Mouse (Mus musculus) lung, postnatal 25 days (tissue): ENCODE results near the gene Rptor.

Experiments
- DNase-seq: peaks from one replicate; pipeline ENCODE4 v3.0.0; 2022; ENCODE audit warnings: low spot score

The Rptor gene

GRCm38 (mm10) chr11:119687966-119688365 is 85.3 kb downstream of the Rptor start:
- DNase-seq = no peak

DNA sequence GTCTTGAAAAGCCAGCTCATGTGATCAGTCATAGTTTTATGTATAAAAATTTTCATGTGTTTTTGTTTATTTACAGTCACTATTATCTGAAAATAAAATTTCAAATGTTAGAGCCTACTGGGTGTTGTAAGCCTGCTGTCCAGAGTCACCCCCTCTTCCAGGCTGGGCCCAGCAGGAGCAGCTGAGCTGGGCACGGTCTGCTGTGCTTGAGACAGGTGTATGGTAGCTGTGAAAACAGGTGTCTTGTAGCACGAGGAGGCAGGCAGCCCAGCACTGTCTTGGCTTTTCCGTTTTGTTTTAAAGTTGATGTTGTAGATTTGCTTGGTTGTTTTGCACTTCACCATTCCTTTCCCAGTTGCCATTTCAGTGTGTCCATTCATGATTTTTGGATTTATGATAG is 87.2 kb downstream of the Rptor start:
- DNase-seq = no peak

DNA sequence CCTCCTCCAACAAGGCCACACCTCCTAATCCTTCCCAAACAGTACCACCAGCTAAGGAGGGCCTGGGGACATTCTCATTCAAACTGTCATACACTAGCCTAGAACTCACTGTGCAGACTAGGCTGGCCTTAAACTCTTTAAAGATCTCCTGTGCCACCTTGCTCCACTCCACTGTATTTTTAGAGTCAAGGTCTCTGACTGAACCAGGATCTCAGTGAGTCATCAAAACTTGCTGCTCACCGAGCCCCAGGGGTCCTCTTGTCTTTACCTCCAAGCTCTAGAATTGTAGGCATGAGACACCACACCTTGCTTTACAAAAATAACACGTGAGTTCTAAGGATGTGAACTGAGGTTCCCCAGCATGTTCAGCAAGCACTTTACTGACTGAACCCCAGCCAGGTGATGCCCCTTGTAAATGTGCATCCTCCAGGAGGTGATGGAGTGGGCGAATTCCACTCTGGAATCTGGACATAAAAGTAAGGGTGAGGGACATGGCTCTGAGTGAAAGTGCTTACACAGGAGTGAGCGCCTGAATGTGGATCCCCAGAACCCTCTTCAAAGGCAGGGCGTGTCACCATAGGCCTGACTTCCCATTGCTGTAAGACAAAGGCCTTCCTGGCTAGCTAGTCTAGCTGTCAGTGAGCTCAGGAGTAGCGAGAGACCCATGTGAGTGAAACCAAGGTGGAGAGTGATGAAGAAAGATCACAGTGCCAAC is 89.6 kb downstream of the Rptor start:
- DNase-seq = no peak

GRCm38 (mm10) chr11:119692911-119693261 is 90.2 kb downstream of the Rptor start:
- DNase-seq = no peak

GRCm38 (mm10) chr11:119694146-119694860 is 91.6 kb downstream of the Rptor start:
- no peak for DNase-seq

DNA sequence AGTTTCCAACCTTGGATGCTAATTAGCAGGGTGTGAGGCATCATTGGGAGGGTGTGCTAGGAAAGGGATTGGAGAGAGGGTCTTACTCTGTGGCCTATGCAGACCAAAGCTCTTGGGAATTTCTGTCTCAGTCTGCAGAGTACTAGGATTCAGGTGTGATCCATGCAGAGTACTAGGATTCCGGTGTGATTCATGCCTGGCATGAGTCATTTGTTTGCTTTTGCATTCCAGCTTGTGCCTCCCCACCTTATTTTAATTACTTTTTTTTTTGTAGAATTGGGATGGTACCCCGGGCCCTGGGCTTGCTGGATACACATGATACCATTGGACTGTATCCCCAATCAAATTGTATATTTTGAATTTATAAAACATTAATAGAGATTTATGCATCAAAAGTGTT is 93.7 kb downstream of the Rptor start:
- no peak for DNase-seq

DNA sequence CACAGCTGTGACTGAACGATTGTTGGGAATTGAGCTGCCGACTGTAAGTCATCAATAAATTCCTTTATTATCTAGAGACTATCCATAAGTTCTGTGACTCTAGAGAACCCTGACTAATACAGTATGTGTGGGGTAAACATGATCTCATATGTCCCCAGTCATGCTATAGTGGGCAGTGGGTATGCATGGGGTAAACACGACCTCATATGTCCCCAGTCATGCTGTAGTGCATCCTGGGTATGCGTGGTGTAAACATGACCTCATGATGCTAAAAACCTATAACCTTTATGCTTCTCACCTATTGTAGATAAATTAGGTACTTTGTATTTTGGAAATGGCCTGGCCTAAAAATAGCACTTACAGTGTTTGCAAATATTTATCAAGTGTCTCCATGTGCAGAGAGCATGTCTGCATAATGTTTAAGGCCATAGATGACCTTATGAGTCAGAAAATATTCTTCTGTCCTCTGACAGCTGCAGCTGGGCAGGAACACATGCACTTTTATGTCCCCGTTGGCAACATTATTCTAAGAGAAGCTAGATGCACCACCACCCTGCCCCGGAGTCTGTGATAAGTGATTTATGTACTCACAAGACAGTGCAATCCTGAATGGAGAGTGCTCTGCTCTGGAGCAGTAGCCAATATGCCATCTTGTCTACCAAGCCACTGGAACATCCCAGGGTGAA is 102.8 kb downstream of the Rptor start:
- no peak for DNase-seq

DNA sequence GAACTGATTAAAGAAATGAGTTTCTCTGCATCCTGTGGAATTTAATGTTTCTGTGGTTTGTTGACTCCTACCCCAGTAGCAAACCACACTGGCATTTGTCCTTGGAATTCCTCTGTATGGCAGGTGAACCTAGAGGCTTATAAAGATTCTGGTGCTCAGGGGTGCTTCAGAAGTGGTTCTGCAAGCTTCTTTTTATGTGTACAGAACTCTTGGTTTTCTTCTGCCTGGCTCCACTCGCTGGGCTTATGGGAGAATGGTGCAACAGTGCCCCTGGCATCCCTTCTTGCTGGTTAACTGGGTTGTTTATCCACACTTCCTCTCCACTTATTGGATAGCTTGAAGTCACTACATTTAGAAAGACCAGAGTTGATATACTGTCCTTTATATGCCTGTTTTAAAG is 104.6 kb downstream of the Rptor start:
- DNase-seq = peak; percentile 39

DNA sequence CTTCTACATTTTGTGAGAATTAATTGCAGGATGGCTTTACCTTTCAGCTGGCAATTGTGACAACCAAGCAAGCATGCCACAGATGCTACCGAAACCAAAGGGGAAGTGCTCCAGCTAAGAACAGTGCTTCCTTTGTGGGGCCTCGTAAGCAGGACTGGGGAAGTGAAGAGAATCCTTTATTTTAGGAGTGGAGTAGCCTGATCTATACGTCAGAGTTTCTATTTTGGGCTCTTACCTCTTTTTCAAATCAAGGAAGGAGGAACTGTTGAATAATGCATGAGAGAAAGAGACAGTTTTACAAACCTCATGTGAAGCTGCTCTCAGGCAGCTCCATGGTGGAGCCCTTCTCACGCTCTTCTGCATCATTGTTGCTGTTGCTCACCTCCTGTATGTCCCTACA is 106.5 kb downstream of the Rptor start:
- no peak for DNase-seq

DNA sequence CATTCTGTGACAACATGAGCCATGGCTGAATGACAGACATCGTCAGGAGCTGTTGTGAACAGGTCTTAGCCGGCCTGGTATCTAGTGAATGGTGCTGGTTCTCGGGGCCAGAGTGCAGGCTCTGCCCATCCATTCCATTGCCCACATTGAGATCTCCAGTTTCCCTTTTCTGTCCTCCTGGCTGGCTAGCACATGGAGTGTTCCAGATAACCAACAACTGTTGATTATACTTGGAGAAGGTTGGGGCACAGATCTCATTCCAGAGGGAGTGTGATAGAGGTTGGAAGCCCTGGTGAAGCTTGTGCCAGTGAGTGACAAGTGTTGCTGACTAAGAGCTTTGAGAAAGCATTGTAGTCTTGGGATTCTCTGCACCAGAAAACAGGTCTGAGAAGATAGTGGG is 107.6 kb downstream of the Rptor start:
- DNase-seq = no peak

GRCm38 (mm10) chr11:119710822-119711221 is 108.1 kb downstream of the Rptor start:
- no peak for DNase-seq

DNA sequence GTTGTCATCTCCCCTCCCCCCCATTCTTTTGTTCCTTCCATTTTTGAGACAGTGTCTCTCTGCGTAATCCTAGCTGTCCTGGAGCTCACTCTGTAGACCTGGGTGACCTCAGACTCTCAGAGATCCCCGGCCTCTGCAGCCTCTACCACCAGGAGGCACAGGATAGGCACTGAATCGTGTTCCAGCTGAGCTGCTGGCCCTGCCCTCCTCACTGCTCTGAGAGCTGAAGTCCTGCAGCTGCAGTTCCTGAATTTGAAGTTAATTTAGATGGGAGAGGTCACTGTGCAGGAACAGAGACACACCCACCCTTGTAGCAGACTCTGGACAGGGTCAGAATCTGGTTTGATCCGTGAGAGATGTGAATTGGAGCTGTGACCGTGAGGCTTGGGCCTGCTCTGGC is 112.7 kb downstream of the Rptor start:
- DNase-seq = no peak

DNA sequence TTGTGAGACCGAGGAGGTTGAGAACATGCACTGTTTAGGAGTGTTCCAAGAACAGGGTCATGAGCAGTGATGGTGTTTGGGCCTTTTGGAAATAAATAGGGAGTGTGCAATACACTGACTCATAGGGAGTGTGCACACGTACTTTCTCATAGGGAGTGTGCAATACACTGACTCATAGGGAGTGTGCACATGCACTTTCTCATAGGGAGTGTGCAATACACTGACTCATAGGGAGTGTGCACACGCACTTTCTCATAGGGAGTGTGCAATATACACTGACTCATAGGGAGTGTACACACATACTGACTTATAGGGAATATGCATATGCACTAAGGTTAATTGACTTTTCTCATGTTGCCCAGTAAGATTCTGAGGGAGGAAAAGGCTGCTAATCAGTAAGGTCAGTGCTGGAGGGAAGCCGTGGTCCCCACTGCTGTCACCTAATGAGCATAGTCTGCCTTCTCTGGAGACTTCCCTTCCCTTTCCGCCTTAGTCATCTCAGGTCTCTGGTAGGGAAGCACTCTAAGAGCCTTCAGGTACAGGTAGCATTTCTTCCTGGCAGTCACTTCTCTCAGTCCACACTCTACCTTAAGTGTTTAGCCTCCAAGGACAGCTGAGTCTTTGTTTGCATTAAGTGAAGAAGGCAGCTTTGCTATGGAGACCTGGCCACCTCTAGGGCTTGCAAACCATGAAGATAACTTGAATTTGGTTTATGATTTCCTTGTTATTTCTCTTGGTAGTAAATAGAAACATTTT is 113.3 kb downstream of the Rptor start:
- DNase-seq = peak; percentile 26

GRCm38 (mm10) chr11:119718115-119718514 is 115.4 kb downstream of the Rptor start:
- peak; percentile 56 for DNase-seq

GRCm38 (mm10) chr11:119720101-119721048 is 117.7 kb downstream of the Rptor start:
- DNase-seq = peak; percentile 59

DNA sequence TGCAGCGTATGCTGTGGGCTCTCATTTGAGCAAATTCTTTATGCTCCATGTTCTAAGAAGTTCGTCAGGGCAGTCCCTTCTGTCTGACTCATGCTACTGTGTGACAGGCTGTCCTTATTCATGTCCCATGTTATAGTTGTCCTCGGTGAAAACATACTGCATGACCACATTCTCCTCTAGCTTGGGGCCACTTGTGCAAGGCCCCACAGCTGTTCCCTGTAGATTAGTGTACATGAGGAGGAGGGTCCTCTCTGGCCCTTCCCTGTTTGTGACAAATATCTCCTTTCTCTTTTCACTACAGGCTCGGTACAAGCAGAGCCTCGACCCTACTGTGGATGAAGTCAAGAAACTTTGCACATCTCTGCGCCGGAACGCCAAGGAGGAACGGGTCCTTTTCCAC is 122.0 kb downstream of the Rptor start:
- no peak for DNase-seq

GRCm38 (mm10) chr11:119731382-119731781 is 128.7 kb downstream of the Rptor start:
- no peak for DNase-seq

GRCm38 (mm10) chr11:119732362-119732761 is 129.7 kb downstream of the Rptor start:
- DNase-seq = no peak

DNA sequence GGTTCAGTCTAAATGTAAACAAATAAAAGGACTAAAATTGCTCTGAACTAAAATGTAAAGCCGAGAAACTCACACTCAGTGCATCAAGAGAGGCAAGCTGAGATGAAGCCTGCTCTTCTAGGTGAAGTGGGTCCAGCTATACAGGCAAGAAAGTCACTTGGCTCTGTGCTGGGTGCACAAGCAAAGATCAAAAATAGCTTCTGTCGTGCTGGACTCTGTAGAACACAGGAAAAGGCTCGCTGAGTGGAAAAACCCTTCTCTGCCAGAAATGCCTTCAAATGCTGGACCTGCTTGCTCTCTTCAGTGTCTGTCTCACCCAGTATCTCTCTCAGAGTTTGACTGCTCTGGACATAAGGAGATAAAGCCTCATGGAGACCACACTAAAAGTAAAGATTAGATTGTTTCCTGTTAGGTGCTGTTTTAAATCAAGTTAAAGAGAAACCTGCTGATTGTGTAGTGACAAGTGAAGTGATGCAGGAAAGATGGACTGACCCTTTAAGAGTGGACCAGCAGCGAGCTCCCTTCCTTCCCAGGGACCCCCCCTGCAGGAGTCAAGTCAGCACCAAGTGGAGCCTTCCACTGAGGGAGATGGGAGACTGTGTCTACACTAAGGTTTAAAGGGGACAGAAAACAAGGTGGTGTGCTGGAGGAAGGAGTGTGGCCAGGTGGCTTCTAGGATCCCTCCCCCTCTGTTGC is 130.4 kb downstream of the Rptor start:
- DNase-seq = no peak

GRCm38 (mm10) chr11:119733657-119733990 is 130.9 kb downstream of the Rptor start:
- DNase-seq = no peak

- DNase-seq = no peak
These were observed 132.4 kb downstream of the Rptor start for GRCm38 (mm10) chr11:119735152-119735551.
